Mouse (Mus musculus): ENCODE results near the gene Gckr. TPM values are rescaled to one million over a fixed set of nuclear protein-coding genes. Genes with fewer than 3 reads are reported as not detected.

Gckr gene
- total and polyA plus RNA-seq, 2 experiments from 2014 or later = 1.0 to 1.2 TPM

DNA sequence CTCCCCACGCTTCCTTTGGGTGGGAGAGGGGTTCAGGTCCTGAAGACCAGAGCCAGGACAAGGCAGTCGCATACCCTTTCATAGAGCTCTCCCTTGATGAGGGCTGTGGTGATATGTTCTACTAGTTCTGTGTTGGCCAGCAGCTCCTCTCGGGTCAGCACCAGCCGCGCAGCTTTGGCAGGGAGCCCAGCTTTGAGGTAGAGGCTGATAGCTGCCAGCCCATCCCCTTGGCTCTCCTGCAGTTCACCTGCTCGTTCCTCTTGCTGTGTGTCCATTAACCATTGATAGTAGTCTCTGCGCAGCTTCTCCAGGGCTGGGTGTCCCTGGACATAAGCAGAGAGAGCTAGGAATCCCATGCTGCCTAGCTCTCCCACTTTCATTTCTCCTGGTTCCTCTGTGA is 31.1 kb upstream of the Gckr start:
- Histone ChIP-seq H3K4me3 (ENCODE audit: low read depth, low read length) (no peak overlapping the region), H3K9ac (replicated peaks; ENCODE audit: low read length, poor library complexity, severe bottlenecking) (no peak overlapping the region), H3K36me3 (ENCODE audit: insufficient read depth, low read length) (peaks cover 82% of the 10 kb centered on the region), H3K27ac (ENCODE audit: low read depth, low read length) (no peak overlapping the region), H3K9me3 (ENCODE audit: low read length) (no peaks in the 10 kb centered on the region), H3K4me2 (ENCODE audit: low read depth, low read length, poor library complexity, severe bottlenecking) (no peak overlapping the region), H3K27me3 (ENCODE audit: insufficient read depth, low read length) (no peaks in the 10 kb centered on the region), H3K4me1 (ENCODE audit: insufficient read depth, low read length) (no peaks in the 10 kb centered on the region)
- no peak for TF ChIP-seq CTCF (IDR thresholded peaks at IDR 0.05)
- DNase-seq (ENCODE audit: low spot score) (no peak), ATAC-seq (ENCODE audit: low FRiP score) (no peak)
- whole genome bisulfite sequencing = 86% methylated on average over 7 of the region's 7 CpGs

DNA sequence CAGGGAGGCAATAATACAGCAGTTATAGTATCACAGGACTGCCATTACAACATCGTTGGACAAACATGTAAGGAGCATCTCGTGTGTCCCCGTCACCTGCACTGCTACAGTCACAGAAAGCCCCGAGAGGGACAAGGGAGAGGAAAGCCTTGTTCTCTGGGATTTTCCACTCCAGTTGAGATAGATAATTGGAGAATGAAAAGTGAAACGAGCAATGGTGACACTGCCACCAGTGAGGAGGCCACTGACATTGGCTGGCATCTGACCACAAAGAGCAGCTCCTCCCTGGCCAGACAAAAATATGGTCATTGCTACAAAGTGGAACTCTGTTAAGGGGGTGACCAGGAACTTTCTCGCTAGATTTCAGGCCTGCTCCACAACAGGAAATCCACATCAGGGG is 29.6 kb upstream of the Gckr start:
- Histone ChIP-seq H3K9ac (replicated peaks; ENCODE audit: low read length, poor library complexity, severe bottlenecking) (peak overlapping the region; percentile 33; the same call in 1 of the 2 replicates), H3K4me2 (ENCODE audit: low read depth, low read length, poor library complexity, severe bottlenecking) (no peak overlapping the region), H3K4me1 (ENCODE audit: insufficient read depth, low read length) (no peaks in the 10 kb centered on the region), H3K4me3 (ENCODE audit: low read depth, low read length) (no peak overlapping the region), H3K27me3 (ENCODE audit: insufficient read depth, low read length) (no peaks in the 10 kb centered on the region), H3K36me3 (ENCODE audit: insufficient read depth, low read length) (peaks cover 76% of the 10 kb centered on the region), H3K27ac (ENCODE audit: low read depth, low read length) (no peak overlapping the region), H3K9me3 (ENCODE audit: low read length) (no peaks in the 10 kb centered on the region)
- ATAC-seq (ENCODE audit: low FRiP score) = no peak
- no peak for DNase-seq (ENCODE audit: low spot score)
- TF ChIP-seq CTCF (IDR thresholded peaks at IDR 0.05) = no peak
- 53% methylated on average over 6 of the region's 6 CpGs for WGBS

DNA sequence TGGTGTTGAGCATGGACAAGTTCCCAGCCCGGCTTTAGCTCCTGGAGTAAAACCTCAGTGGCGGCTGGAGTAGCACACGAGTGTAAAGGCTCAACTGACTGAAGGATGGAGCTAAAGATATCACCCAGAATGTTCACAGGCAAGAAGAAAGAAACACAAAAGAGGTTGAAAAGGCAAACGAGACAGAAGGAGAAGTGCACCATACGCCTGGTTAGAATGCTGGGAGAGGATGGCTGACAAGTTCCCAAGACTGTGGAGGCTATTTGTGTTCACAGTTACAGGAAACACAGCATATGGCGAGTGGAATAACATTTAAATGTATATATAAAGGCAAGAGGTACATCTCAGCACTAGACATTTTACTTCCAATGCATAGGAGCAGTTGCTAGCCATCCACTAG is 24.2 kb upstream of the Gckr start:
- no peaks in the 10 kb centered on the region for H3K27me3 ChIP-seq (ENCODE audit: insufficient read depth, low read length)
- WGBS = 89% methylated on average over 6 of the region's 6 CpGs
- no peak for TF ChIP-seq CTCF (IDR thresholded peaks at IDR 0.05)
- H3K27ac ChIP-seq (ENCODE audit: low read depth, low read length) = no peak overlapping the region
- no peak overlapping the region for H3K4me2 ChIP-seq (ENCODE audit: low read depth, low read length, poor library complexity, severe bottlenecking)
- DNase-seq (ENCODE audit: low spot score) (no peak), ATAC-seq (ENCODE audit: low FRiP score) (no peak)
- no peaks in the 10 kb centered on the region for H3K9me3 ChIP-seq (ENCODE audit: low read length)
- H3K4me1 ChIP-seq (ENCODE audit: insufficient read depth, low read length) = no peaks in the 10 kb centered on the region
- no peak overlapping the region for H3K4me3 ChIP-seq (ENCODE audit: low read depth, low read length)
- H3K36me3 ChIP-seq (ENCODE audit: insufficient read depth, low read length) = peaks cover 50% of the 10 kb centered on the region
- no peak overlapping the region for H3K9ac ChIP-seq (replicated peaks; ENCODE audit: low read length, poor library complexity, severe bottlenecking)

DNA sequence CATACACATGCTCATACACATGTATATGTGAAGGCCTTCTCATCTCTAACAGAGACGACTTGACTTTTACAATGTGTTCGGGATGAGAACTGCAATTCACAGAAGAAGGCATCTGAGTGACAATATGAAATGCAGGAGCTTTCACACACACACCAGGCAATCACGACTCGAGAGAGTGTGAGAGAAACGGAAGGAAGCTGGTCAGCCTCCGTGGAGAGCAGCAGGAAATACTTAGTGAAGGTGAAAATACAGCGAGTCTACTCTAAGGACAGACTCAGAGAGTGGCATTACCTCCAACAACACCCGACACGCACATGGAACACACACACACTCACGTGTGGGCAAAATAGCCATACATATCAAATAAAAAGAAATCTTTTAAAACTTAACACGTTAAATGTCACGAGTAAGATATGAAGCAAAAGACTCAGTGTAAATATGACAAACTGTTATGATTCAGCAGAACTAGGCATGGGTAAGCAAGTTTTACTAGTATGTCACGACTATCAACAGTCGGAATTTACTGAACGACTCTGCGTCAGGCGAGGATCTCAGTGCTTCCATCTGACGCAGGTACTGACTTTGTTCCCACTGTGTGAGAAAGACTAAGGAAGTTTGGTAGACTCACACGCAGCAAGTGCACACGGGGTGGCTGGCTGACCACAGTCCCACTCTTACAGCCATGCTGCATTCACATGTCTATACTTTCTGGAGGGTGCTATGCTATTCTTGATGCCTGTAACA is 17.8 kb upstream of the Gckr start:
- Histone ChIP-seq H3K4me2 (ENCODE audit: low read depth, low read length, poor library complexity, severe bottlenecking) (no peak overlapping the region), H3K4me1 (ENCODE audit: insufficient read depth, low read length) (no peaks in the 10 kb centered on the region), H3K36me3 (ENCODE audit: insufficient read depth, low read length) (peaks cover 61% of the 10 kb centered on the region), H3K9ac (replicated peaks; ENCODE audit: low read length, poor library complexity, severe bottlenecking) (no peak overlapping the region), H3K27me3 (ENCODE audit: insufficient read depth, low read length) (no peaks in the 10 kb centered on the region), H3K27ac (ENCODE audit: low read depth, low read length) (no peak overlapping the region), H3K9me3 (ENCODE audit: low read length) (no peaks in the 10 kb centered on the region), H3K4me3 (ENCODE audit: low read depth, low read length) (no peak overlapping the region)
- DNase-seq (ENCODE audit: low spot score) (no peak), ATAC-seq (ENCODE audit: low FRiP score) (no peak)
- WGBS = 86% methylated on average over 20 of the region's 20 CpGs
- TF ChIP-seq CTCF (IDR thresholded peaks at IDR 0.05) = no peak

DNA sequence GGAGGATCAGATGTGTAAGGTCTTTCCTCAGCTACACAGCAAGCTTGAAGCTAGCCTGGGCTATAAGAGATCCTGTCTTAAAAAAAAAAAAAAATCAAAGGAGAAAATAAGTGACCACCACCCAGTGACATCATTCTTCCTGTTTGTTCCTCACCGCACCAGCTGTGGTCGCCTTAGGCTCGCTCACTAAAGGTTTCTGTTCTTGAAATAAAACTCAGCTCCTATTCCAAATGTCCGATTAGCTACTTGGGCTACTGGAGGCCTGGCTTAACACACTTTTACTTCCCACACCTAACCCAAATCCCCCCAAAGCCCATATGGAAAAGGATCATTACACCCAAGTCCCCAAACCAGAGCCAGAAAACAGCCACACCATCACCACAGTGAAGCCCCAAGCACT is 9.0 kb upstream of the Gckr start:
- Histone ChIP-seq H3K9ac (replicated peaks; ENCODE audit: low read length, poor library complexity, severe bottlenecking) (no peak overlapping the region), H3K4me2 (ENCODE audit: low read depth, low read length, poor library complexity, severe bottlenecking) (no peak overlapping the region), H3K4me1 (ENCODE audit: insufficient read depth, low read length) (peaks cover 7% of the 10 kb centered on the region; the same call in 1 of the 2 replicates), H3K27me3 (ENCODE audit: insufficient read depth, low read length) (no peaks in the 10 kb centered on the region), H3K36me3 (ENCODE audit: insufficient read depth, low read length) (peaks cover 36% of the 10 kb centered on the region), H3K9me3 (ENCODE audit: low read length) (no peaks in the 10 kb centered on the region), H3K4me3 (ENCODE audit: low read depth, low read length) (no peak overlapping the region), H3K27ac (ENCODE audit: low read depth, low read length) (no peak overlapping the region)
- ATAC-seq (ENCODE audit: low FRiP score) (no peak), DNase-seq (ENCODE audit: low spot score) (no peak)
- WGBS = 82% methylated on average over 4 of the region's 4 CpGs
- TF ChIP-seq CTCF (IDR thresholded peaks at IDR 0.05) = no peak

DNA sequence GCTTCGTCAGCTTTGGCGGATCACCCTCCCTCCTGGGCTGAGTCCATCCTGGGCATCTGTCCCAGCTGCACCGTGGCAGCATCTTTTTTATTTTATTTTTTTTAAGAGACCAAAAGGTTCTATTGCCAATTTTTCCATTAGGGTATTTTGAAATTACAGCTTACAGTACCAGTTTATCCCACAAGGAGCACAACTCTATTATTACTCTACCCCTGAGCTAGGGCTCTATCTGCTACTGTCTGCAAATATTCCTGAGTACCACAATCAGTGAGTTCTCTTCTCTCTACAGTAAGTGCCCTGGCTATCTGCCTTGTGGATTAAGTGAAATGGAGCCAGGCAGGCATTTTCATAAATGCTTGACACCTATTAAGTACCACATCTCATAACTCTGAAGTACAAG is 8.6 kb upstream of the Gckr start:
- TF ChIP-seq CTCF (IDR thresholded peaks at IDR 0.05) = peak; percentile 16; the same call in 1 of the 2 replicates
- Histone ChIP-seq H3K9me3 (ENCODE audit: low read length) (no peaks in the 10 kb centered on the region), H3K27me3 (ENCODE audit: insufficient read depth, low read length) (no peaks in the 10 kb centered on the region), H3K4me2 (ENCODE audit: low read depth, low read length, poor library complexity, severe bottlenecking) (no peak overlapping the region), H3K27ac (ENCODE audit: low read depth, low read length) (no peak overlapping the region), H3K4me1 (ENCODE audit: insufficient read depth, low read length) (peaks cover 7% of the 10 kb centered on the region; the same call in 1 of the 2 replicates), H3K9ac (replicated peaks; ENCODE audit: low read length, poor library complexity, severe bottlenecking) (no peak overlapping the region), H3K36me3 (ENCODE audit: insufficient read depth, low read length) (peaks cover 32% of the 10 kb centered on the region), H3K4me3 (ENCODE audit: low read depth, low read length) (no peak overlapping the region)
- ATAC-seq (ENCODE audit: low FRiP score) (no peak), DNase-seq (ENCODE audit: low spot score) (no peak)
- 85% methylated on average over 3 of the region's 3 CpGs for WGBS
